Mouse (Mus musculus): ENCODE results near the gene Tec. TPM values are rescaled to one million over a fixed set of nuclear protein-coding genes. Genes with fewer than 3 reads are reported as not detected.
"Not testable (repeated sequence)": the region's sequence is repeated elsewhere in the genome, so short reads cannot be mapped to it uniquely, and the experiment has no call there.

Tec gene
- polyA plus RNA-seq, 1 experiment: 3.0 TPM

DNA sequence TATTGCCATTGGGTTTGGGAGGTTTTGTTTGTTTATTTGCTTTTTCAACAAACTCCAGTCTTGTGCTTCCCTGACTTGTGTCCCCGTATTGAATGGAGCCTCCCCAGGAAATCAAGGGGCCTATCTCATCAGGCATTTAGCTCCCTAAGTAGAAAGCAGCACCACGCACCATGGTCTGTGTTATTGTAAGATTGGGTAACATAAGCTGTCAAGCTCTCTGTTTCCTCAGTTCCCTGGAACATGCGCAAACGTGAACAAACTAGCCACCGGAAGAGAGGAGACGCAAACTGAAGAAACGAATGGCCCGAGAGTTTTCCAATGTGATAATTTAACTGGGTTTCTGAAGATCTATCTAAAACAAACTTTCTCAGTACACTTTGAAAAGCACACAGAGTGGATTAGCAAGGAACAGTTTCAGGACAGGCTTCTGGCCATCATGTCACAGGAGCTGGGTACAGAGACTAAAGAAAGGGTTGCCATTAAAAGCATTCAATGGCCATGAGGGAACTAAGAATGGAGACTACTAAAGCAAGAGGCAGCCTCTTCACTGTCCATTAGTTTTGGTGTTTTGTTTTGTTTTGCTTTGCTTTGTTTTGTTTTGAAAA, 48.1 kb downstream of the Tec start:
- no peak for DNase-seq (ENCODE audit: low read depth)

DNA sequence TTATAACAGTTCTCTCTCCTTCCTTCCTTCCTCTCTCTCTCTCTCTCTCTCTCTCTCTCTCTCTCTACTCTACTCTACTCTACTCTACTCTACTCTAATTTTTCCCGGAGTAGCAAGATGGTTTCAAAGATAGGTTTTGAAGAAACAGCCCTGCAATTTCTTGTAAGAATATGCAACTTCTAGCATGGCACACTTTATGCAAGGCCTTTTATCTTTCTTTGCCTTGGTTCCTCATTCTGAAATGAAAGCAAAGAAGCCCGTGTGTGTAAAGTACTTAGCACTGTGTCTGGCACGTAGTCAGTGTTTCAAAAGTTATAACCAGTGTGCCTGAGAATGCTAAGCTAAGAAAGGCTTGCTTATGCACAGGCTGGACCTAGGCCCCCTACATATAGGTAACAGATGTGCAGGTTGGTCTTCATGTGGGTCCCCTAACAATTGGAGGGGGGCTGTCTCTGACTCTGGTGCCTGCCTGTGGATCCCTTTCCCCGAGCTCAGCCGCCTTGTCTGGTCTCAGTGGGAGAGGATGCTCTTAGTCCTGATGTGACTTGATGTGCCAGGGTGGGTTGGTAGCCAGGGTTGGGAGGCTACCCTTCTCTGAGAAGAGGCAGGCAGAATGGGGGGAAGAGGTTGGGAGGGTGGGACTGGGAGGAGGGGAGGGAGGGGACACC, 49.6 kb downstream of the Tec start:
- DNase-seq (ENCODE audit: low read depth): no peak

DNA sequence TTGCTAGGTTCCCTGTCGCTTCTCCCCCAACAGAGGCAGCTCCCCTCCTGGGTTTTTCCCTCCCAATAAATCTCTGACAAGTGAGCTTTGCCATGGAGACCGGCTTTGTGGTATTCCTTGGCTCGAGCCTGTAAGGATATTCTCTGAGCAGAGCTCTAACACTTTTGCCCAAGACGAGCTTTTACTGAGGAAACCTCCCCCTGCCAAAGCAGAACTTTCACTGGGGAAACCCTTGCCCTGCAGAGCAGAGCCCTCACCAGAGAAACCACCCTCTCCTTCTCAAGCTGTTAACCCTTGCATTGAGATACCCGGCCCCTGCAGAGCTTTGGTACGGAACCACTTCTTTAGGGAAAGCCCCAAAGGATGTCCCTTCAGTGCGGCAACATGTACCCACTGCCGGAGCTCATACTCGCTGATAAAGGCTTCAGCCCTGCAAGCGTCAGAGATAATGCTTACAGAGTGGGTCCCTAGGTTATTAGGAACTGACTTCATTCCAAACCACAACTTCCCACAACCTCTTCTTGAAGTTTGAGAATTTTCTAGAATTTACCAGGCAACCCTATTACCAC, 50.7 kb downstream of the Tec start:
- no peak for DNase-seq (ENCODE audit: low read depth)

DNA sequence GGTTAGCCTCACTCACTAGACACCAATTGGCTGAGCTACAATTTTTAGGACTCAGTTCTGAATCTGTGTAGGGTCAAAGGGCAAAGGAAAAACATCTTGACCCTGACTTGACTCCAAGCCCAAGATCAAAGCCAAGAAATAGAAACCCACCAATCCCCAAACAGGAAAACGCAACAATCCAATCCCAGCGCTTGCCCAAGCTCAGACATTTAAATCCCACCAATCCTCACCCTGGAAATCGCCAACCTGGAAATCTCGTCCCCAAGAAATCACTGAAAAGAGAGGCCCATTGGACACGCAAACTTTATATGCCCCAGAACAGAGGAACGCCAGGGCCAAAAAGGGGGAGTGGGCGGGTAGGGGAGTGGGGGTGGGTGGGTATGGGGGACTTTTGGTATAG, 51.3 kb downstream of the Tec start:
- not testable (repeated sequence) for DNase-seq (ENCODE audit: low read depth)

DNA sequence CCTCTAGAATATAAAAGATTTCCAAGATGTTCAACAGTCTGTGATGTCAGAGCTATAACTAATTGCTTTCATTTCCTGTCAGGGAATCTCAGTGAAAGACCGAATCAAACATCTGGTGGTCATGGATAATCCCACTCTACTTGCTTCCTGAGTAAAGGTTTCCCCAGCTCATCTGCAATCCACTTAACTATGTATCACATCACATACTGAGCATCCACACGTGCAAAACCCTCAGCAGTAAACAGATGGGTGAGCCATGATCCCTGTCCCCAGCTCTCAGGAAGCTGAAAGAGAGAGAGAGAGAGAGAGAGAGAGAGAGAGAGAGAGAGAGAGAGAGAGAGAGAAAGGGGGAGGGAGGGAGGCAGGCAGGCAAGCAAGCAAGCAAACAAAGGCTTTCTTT, 51.8 kb downstream of the Tec start:
- no peak for DNase-seq (ENCODE audit: low read depth)

DNA sequence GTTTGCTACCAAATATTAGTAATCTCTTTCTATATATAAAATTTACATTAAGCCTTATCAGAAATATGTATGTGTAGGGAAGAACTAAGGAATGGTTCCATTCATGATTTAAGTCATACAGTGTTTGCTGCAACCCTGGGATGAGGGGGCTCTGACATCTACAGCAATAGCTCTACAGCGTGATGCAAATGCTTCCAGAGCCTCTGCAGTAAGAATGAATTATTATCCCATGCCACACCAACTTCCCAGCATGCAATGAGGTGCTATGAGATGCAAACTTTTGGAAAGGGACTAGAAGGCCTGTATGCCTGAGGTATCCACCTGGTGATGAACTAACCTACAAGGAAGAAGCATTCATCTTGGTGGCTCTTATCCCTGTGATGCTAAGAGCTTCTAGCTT, 52.2 kb downstream of the Tec start:
- no peak for DNase-seq (ENCODE audit: low read depth)

DNA sequence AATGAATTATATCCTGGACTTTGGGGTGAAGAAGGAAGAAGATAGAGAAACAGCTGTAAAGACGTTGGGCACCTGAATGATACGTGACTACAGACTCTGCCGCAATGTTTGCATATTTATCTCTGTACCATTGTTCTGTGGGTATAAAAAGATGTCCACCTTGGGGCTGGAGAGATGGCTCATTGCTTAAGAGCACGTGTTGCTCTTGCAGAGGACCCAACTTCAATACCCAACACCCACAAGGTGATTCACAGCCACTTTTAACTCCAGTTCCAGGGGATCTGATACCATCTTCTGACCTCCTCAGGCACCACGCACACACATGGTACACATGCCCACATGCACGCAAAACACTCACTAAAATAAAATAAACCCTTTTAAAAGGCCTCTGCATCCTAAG, 52.9 kb downstream of the Tec start:
- no peak for DNase-seq (ENCODE audit: low read depth)

DNA sequence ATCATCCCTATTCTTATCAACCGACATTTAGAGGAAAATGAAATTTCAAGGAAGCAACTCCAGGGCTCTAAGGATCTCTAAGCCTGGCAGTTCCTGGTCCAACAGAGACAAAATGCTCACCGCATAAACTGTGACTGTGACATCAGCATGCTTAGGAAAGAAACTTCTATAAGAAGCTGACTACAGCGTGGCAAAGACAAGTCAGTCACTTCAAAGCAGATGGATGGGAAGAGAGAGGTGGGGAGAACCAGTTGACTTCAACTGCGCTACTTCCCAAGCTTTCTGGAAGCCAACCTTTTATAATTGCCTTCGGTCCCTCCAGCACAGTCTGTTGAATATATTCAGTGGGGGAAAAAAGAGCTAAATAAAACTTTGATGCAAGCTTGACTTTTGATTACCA, 54.2 kb downstream of the Tec start:
- DNase-seq (ENCODE audit: low read depth): no peak

DNA sequence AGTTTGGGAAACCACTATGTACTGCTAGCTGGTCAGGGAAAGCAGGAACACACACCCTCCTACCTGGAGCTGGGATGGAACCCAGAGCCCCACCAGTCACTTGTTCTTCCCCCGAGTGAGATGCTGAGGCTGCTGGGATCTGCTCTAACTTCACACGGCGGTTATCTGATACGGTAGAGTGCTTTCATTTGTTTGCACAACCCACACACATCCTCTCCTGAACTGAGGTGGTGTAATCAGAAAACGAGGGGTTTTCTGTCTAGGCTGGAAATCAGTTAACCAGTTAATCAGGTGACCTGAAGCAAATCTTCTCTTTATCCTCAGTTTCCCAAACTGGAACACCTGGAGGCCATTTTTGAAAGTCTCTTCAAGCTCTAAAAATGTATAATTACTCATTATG, 55.4 kb downstream of the Tec start:
- no peak for DNase-seq (ENCODE audit: low read depth)

DNA sequence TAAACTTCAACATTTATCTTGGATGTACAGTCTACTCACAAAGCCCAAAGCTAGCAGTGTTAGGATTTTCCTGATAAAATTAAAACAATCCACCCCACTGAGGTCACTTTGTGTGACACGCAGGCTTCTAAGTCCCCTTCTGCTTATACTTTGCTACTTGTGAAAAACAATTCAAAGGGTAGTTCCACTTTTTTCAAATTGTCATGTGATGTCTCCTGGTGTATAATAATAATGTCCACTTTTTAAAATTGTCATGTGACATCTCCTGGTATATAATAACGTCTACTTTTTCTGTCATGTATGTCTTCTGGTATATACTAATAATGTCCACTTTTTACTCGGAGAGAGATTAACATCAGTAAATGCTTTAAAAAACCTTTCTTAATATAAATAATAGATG, 56.0 kb downstream of the Tec start:
- DNase-seq (ENCODE audit: low read depth): no peak

DNA sequence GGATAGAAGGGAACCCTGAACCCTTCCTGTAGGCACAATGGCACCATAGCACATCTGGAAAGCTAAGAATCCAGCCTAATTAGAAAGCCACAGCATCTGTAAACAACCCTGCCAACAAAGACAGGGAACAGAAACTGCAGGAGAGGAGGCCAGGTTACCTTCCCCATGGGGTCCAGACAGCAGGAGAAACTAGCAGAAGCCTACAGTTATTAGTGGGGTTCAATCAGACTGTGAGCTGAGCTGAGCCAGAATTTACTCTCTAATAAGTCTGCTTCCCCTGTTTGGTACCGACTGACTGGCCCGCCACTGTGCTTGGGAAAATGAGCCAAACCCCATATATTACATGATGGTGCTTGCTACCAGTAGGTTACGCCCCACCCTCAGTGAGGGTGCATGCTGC, 56.9 kb downstream of the Tec start:
- no peak for DNase-seq (ENCODE audit: low read depth)

DNA sequence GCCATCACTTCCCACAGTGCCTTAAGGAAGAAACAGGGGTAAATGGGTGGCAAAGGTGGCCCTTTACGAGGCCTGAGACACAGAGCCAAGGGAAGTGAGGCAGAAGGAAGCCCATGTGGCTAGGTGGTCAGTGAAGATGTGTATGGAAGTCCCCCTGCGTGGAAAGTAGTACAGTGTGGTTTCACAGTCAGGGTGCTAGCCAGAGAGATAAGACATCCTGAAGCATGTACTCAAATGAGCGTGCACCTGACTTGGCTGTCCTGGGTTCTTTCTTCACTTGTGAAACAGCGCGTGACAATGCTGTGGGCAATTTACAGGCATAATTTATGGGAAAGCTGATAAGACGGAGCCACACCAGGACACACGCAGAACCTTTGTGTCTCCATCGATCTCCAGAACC, 57.3 kb downstream of the Tec start:
- DNase-seq (ENCODE audit: low read depth): no peak

DNA sequence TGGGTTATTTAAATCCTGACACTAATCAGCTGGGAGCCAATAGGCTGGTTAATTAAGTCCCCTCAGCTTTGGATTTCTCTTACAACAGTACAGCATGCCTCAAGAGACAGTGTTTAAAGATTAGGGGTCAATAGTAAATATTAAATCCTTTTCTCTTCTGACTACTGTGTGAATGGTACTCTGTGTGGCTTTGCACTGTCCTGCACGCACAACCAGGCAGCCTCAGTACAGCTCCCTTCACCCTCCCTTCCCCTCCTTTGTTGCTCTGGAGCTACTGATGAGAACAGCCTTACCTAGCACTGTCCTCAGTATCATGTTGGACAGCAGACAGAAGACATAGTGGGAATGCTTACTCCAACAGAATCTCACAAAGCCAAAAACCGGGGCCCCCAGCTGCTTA, 58.8 kb downstream of the Tec start:
- no peak for DNase-seq (ENCODE audit: low read depth)

DNA sequence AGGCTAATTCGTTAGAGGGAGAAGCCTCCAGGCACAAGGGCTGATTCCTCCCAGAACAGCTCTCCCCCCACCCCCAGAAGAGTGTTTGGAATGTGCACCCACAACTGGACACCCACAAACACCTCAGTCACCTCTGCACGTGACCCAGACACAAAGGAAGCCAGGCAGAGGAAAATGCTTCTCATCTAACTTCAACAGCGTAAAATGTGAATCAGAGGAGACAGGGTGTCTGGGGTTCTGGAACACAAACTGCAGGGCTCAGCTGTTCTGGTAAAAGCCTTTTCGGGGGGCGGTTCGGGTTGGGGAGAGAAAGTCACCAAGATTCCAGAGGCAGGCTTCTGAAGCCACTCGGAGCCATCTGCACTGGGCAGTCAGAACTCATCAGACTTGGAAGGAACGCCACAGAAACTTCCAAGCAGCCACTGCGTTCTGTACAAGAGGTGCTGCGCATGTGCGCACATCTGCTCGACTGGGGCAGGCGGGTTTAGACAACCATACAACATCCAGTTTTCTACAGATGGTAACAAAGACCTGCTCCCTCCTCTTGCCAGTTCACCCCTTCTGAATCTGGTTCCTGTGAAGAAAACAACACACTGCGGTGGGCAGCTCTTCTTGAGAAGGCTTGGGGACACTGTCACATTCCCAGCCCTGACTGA, 59.7 kb downstream of the Tec start:
- DNase-seq (ENCODE audit: low read depth): no peak

DNA sequence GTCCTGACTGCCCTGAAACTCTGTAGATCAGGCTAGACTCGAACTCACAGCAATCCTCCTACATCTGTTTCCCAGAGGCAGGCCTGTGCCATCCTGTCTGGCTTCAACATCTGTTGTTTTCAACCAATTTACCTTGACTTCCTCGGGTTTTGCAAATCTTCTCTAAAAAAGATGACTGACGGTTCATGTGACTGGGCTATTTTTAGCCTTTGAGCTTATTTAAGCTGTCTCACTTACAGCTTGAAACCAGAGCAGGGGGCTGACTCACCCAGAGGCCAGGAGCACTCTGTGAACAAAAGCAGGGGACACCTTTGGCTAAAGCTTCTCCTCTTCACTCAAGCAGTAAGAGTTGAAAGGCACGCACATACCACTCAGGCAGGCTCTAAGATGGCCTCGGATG, 65.4 kb downstream of the Tec start:
- no peak for DNase-seq (ENCODE audit: low read depth)

DNA sequence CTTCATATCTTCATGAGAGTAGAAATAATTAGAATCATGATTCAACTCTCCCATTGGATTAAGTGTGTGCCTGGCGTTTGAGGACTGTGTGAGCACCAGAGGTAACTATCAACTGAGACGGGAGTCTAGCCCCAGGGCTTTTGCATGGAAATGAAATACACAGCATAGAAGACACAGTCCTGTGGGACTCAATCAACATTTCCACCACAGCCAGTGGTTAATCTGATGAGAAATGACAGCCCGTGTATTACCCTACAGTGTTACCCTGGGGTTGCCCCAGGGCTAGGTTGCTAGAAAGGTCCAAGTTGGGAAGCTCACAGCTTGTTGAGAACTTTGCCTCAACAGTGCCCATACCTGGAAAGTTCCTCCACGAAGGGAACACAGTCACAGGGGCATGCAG, 69.7 kb downstream of the Tec start:
- DNase-seq (ENCODE audit: low read depth): no peak

DNA sequence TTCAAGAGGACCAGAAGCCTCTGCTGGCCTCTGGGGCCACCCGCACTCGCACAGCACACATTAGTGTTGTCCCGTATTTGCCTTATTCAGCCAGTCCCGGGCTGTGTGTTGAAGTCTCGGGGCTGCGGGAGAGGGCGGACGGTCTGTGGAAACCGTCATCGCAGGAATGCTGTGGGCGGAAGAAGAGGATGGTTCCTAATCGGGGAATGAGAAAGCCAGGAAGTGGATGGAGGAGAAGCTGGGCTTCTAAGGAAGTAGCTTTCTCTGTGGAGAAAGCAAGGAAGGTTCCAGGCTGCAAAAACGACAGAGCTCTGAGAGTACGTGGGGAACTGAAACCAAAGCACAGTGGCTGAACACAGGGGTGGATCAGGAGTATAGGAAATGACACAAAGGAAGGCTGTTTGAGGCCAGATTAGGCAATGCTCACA, 72.1 kb downstream of the Tec start:
- DNase-seq (ENCODE audit: low read depth): peak; percentile 8

DNA sequence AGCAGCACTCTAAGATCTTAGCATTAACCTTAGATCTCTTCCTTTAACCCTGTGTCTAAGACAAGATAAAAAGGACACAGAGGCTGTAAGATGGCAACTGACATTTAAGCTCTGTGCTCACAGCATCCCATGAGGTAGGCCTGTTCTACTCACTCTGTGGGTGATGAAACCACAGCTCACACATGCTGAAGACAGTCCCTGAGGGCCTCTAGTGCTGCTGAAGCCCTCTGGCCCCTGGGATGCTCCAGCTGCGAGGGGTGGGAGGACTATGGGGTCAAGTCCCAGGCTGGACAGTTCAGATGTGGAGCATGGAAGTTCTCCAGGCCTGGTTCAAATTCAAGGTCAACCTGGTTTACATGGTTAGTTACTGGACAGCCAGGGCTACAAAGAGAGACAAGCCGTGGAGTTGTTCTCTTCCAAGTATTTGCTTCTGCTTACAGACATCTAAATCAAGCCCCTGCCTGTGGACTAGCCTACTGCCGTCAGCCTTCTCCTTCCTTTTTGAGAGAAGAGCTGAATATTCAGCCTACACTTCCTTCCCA, 74.9 kb downstream of the Tec start:
- DNase-seq (ENCODE audit: low read depth): no peak

DNA sequence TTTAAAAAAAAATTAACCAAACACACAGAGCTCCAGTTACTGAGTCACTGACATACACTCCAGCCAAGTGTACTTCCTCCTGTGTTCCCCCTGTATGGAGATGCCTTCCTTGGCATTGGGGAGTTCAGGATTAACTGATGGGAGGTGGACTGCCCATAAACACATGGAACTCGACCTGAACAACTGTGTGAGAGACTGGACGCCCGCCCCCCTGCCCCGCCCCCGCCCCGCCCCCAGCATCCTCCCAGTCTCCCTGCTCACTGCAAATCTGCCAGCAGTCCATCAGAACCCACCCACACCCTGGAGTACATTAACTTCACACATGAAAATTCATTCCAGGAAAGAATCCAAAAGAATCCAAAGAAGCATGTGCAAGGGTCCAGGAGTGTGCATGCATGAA, 76.5 kb downstream of the Tec start:
- no peak for DNase-seq (ENCODE audit: low read depth)

DNA sequence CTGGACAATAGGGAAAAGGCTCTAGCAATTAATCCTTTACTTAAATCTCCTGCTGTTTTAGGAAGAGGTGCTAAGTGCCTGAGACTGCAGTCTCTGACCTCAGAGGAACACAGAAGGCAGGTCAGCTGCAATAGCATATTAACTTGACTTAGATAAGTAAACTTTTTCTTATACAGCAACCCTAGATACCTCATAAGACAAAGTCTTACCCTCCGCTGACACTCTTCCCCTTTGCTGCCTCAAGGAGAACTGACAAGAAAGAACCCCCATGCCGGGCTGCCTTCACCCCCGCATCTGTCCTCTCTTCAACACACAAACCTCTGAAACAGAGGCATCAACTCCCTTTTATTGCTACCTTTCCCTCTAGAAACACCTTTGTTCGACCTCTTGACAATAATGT, 76.9 kb downstream of the Tec start:
- DNase-seq (ENCODE audit: low read depth): no peak

DNA sequence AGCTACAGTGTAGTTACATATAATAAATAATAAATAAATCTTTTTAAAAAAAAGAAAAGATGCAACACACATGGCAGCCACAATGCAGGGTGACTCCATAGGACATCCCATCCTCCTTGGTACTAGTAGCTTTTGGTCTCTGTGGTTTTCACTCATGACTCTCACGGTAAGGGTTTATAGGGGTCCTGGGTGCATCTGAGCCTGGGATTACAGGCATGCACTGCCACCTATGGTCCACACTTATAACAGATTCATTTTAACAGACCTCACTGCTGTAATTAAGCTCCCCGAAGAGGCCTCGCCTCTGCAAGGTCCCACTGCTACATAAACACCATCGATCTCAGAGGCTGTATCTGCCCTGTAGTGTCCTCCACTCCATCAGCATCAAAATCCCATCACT, 82.8 kb downstream of the Tec start:
- DNase-seq (ENCODE audit: low read depth): no peak

DNA sequence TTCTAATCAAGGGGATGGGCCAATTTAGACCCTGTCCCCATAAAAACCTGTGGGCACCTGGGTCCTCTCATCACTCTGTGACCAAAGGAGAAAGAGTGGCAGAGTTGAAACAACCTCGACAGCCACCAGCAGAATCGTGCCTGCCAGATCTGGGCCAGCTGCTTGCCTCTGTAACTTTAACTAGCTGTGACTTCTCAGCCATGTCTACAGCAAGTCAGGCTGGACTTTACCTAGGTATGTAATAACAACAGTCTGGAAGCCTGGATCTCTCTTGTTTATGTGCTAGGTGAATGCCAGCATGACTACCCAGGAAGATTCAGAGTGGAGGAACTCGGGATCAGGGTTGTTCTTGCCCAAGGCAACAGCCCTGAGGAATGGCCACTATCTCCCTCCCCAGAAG, 83.6 kb downstream of the Tec start:
- no peak for DNase-seq (ENCODE audit: low read depth)

DNA sequence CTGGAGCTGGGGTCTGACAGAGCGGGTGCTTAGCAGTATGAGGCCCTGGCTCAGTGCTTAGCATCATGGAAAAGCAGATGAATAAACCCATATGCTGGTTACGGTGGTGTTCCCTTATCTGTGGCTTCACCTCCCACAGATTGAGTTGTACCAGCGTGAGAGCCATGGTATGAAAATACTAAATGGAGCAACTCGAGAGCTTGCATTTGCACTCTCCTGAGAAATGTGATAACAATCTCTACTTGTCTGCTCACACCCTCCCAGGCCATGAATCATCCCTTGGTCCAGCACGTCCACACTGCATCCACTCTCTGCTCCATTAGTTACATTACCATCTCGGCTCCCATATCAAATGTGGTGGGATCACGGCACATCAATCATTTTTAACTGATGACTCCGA, 84.3 kb downstream of the Tec start:
- DNase-seq (ENCODE audit: low read depth): no peak
